Mouse (Mus musculus): ENCODE results near the gene Thap11. TPM values are rescaled to one million over a fixed set of nuclear protein-coding genes. Genes with fewer than 3 reads are reported as not detected.

Thap11 gene
- polyA plus RNA-seq (2015; fragmentation: Nextera tagmentation; extraction: Ambion mirVana): 51.8 and 59.6 TPM in 2 replicates

DNA sequence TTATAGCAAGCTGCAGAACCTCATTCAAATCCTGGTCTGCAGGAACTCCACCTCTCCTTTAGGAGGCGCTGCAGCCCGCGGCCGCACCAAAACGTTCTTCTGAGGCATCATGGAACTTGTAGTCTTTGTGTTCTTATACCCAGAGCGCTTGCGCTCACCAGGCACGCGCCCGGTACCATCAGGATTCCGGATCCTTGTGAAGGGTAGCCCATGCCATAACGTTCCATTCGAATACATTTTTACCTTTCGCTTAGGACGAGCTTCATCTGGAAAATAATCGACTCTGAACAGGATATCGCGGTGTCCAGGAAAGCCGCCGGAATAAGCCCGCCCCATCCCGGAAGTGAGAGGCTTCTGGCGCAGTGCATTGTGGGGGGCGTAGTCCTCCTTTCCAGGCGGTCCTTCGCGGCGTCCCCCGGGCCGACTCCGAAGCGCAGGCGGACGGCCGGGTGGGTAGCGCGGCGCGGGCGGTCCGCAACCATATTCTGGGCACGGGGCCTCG, at the start of gene Thap11:
TSS of gene Thap11 (plus strand) at position 418 of the 502 bp plus-strand sequence.

GRCm38 (mm10) chr8:105826861-105827848, 27.8 kb upstream of the Thap11 start, which contains the start of the genes Ranbp10 and Tsnaxip1:
Ranbp10 (minus strand) TSS chr8:105827350.
Tsnaxip1 (plus strand) TSS chr8:105827731.

GRCm38 (mm10) chr8:105853178-105853577, 1.8 kb upstream of the Thap11 start, which contains the start of gene Cenpt:
Cenpt (minus strand) TSS chr8:105853278.

GRCm38 (mm10) chr8:105860143-105860981, 5.4 kb downstream of the Thap11 start, which contains the start of gene Nutf2:
Nutf2 (plus strand) TSS chr8:105860580.

DNA sequence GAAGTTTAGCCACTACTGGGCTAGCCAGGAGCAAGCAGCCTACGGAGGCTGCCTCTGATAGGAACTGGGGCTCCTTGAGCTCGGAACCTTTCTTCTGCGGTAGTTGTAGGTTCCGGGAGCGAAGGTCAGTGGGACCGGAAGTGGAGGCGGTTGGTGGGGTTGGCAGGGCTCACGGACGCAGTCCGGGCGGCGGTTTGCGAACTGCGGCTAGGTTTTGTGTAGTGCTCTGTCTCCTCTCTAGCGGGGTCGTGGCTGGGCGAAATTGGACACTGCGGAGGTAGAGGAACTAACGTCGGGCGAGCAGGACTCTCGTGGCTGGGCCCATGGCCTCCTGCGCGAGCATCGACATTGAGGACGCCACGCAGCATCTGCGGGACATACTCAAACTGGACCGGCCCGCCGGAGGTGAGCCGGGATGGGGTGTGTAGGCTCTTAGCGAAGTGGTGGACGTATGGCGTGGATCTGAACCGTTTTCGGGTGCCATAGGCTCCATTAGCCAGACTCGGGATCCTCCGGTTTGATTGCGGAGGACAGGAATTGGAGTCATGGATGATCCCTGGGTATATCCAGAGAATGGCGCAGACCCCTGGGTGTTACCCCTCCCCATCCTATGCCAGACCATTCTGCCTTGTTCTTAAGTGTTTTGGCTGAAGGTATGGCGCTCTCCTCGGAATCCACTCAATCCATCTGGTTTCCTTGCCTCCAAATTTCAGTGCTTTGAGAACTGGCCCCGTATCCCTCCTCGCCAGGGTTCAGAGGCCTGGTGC, 26.0 kb downstream of the Thap11 start, which contains the start of gene Edc4:
TSS of gene Edc4 (plus strand) at position 128 of the 767 bp plus-strand sequence.

GRCm38 (mm10) chr8:105893339-105893738, 38.4 kb downstream of the Thap11 start, which contains the start of gene Nrn1l:
Nrn1l (plus strand) TSS chr8:105893567.

GRCm38 (mm10) chr8:105900180-105900940, 45.4 kb downstream of the Thap11 start, which contains the start of gene Pskh1:
Pskh1 (plus strand) TSS chr8:105900441.

Other genes with a start within 250 kb of the Thap11 start
- 18.0 and 19.1 TPM in 2 replicates for gene Ripor1, start 249.9 kb upstream of the Thap11 start, polyA plus RNA-seq (2015; fragmentation: Nextera tagmentation; extraction: Ambion mirVana)
- 43.0 and 59.4 TPM in 2 replicates for gene Ctcf, start 218.6 kb upstream of the Thap11 start, polyA plus RNA-seq (2015; fragmentation: Nextera tagmentation; extraction: Ambion mirVana)
- 2.8 and 3.9 TPM in 2 replicates for gene Agrp, start 217.7 kb upstream of the Thap11 start, polyA plus RNA-seq (2015; fragmentation: Nextera tagmentation; extraction: Ambion mirVana)
- gene Carmil2, start 168.9 kb upstream of the Thap11 start, polyA plus RNA-seq (2015; fragmentation: Nextera tagmentation; extraction: Ambion mirVana): 2.6 and 5.1 TPM in 2 replicates
- 29.3 and 36.4 TPM in 2 replicates for gene Acd, start 154.0 kb upstream of the Thap11 start, polyA plus RNA-seq (2015; fragmentation: Nextera tagmentation; extraction: Ambion mirVana)
- gene Pard6a, start 154.0 kb upstream of the Thap11 start, polyA plus RNA-seq (2015; fragmentation: Nextera tagmentation; extraction: Ambion mirVana): 18.6 and 19.0 TPM in 2 replicates
- 0.12 TPM in 1 of 2 replicates, not detected in the other for gene 4933405L10Rik, start 147.5 kb upstream of the Thap11 start, polyA plus RNA-seq (2015; fragmentation: Nextera tagmentation; extraction: Ambion mirVana)
- 7.5 and 8.4 TPM in 2 replicates for gene Enkd1, start 146.9 kb upstream of the Thap11 start, polyA plus RNA-seq (2015; fragmentation: Nextera tagmentation; extraction: Ambion mirVana)
- gene Gfod2, start 96.5 kb upstream of the Thap11 start, polyA plus RNA-seq (2015; fragmentation: Nextera tagmentation; extraction: Ambion mirVana): 8.5 and 9.6 TPM in 2 replicates
- 6.8 and 10.9 TPM in 2 replicates for gene Ranbp10, start 27.8 kb upstream of the Thap11 start, polyA plus RNA-seq (2015; fragmentation: Nextera tagmentation; extraction: Ambion mirVana)
- gene Tsnaxip1, start 27.4 kb upstream of the Thap11 start, polyA plus RNA-seq (2015; fragmentation: Nextera tagmentation; extraction: Ambion mirVana): not detected in 2 replicates
- gene Cenpt, start 1.9 kb upstream of the Thap11 start, polyA plus RNA-seq (2015; fragmentation: Nextera tagmentation; extraction: Ambion mirVana): 16.6 and 19.3 TPM in 2 replicates
- gene Nutf2, start 5.4 kb downstream of the Thap11 start, polyA plus RNA-seq (2015; fragmentation: Nextera tagmentation; extraction: Ambion mirVana): 101 and 117 TPM in 2 replicates
- 15.2 and 20.9 TPM in 2 replicates for gene Edc4, start 25.7 kb downstream of the Thap11 start, polyA plus RNA-seq (2015; fragmentation: Nextera tagmentation; extraction: Ambion mirVana)
- 0.32 and 1.0 TPM in 2 replicates for gene Nrn1l, start 38.4 kb downstream of the Thap11 start, polyA plus RNA-seq (2015; fragmentation: Nextera tagmentation; extraction: Ambion mirVana)
- 20.7 and 26.6 TPM in 2 replicates for gene Pskh1, start 45.3 kb downstream of the Thap11 start, polyA plus RNA-seq (2015; fragmentation: Nextera tagmentation; extraction: Ambion mirVana)
- gene Ctrl, start 78.7 kb downstream of the Thap11 start, polyA plus RNA-seq (2015; fragmentation: Nextera tagmentation; extraction: Ambion mirVana): 0.88 and 1.1 TPM in 2 replicates
- gene Psmb10, start 83.3 kb downstream of the Thap11 start, polyA plus RNA-seq (2015; fragmentation: Nextera tagmentation; extraction: Ambion mirVana): 96.9 and 99.9 TPM in 2 replicates
- 6.5 and 7.3 TPM in 2 replicates for gene Lcat, start 88.2 kb downstream of the Thap11 start, polyA plus RNA-seq (2015; fragmentation: Nextera tagmentation; extraction: Ambion mirVana)
- 15.6 and 22.9 TPM in 2 replicates for gene Slc12a4, start 111.0 kb downstream of the Thap11 start, polyA plus RNA-seq (2015; fragmentation: Nextera tagmentation; extraction: Ambion mirVana)
- 0.11 TPM in 1 of 2 replicates, not detected in the other for gene Dpep3, start 124.3 kb downstream of the Thap11 start, polyA plus RNA-seq (2015; fragmentation: Nextera tagmentation; extraction: Ambion mirVana)
- gene Dus2, start 136.2 kb downstream of the Thap11 start, polyA plus RNA-seq (2015; fragmentation: Nextera tagmentation; extraction: Ambion mirVana): 8.6 and 12.1 TPM in 2 replicates
- 0.16 TPM in 1 of 2 replicates, not detected in the other for gene Dpep2nb, start 150.8 kb downstream of the Thap11 start, polyA plus RNA-seq (2015; fragmentation: Nextera tagmentation; extraction: Ambion mirVana)
- gene Ddx28, start 156.8 kb downstream of the Thap11 start, polyA plus RNA-seq (2015; fragmentation: Nextera tagmentation; extraction: Ambion mirVana): 12.6 and 16.5 TPM in 2 replicates
- 2.5 and 4.6 TPM in 2 replicates for gene Nfatc3, start 203.7 kb downstream of the Thap11 start, polyA plus RNA-seq (2015; fragmentation: Nextera tagmentation; extraction: Ambion mirVana)